Mouse (Mus musculus) megakaryocyte-erythroid progenitor cell, adult 5-6 weeks (primary cell): ENCODE data around the gene Gal3st1. TPM values are rescaled to one million over a fixed set of nuclear protein-coding genes. Genes with fewer than 3 reads are reported as not detected.

Experiments used
- total RNA-seq, 2 experiments: library from RNA; stranded (forward) in 1 of 2; stranded (reverse) in 1 of 2; fragments of 200-1000, 215-1000 nt in 1 of 2; fragments of >200 nt in 1 of 2; fragmentation: Nextera tagmentation in 1 of 2; gene quantifications; 2 replicates each; pipeline ENCODE4 v1.2.3; 2014 to 2017

Gal3st1 gene
- total RNA-seq, 2 experiments from 2014 or later: not detected

Other genes starting within 250 kb of the Gal3st1 start
- 0.17 TPM in 1 of 2 replicates, not detected in the other for gene Osbp2, start 119.7 kb upstream of the Gal3st1 start, total RNA-seq (2014; fragmentation: Nextera tagmentation)
- not detected in 2 replicates for gene Osbp2, start 119.7 kb upstream of the Gal3st1 start, total RNA-seq (2017)
- gene 4921536K21Rik, start 88.5 kb upstream of the Gal3st1 start, total RNA-seq (2014; fragmentation: Nextera tagmentation): not detected in 2 replicates
- gene 4921536K21Rik, start 88.5 kb upstream of the Gal3st1 start, total RNA-seq (2017): 0.56 TPM in 1 of 2 replicates, not detected in the other
- 0.35 TPM in 1 of 2 replicates, not detected in the other for gene Dusp18, start 88.4 kb upstream of the Gal3st1 start, total RNA-seq (2014; fragmentation: Nextera tagmentation)
- not detected in 2 replicates for gene Dusp18, start 88.4 kb upstream of the Gal3st1 start, total RNA-seq (2017)
- gene Slc35e4, start 69.0 kb upstream of the Gal3st1 start, total RNA-seq (2014; fragmentation: Nextera tagmentation): 0.35 TPM in 1 of 2 replicates, not detected in the other
- 0.09 TPM in 1 of 2 replicates, not detected in the other for gene Slc35e4, start 69.0 kb upstream of the Gal3st1 start, total RNA-seq (2017)
- 4.0 and 6.7 TPM in 2 replicates for gene Tcn2, start 51.5 kb upstream of the Gal3st1 start, total RNA-seq (2014; fragmentation: Nextera tagmentation)
- 4.4 and 5.9 TPM in 2 replicates for gene Tcn2, start 51.5 kb upstream of the Gal3st1 start, total RNA-seq (2017)
- gene Pes1, start 19.7 kb upstream of the Gal3st1 start, total RNA-seq (2014; fragmentation: Nextera tagmentation): 107 and 117 TPM in 2 replicates
- gene Pes1, start 19.7 kb upstream of the Gal3st1 start, total RNA-seq (2017): 143 and 228 TPM in 2 replicates
- gene 4930556J24Rik, start 6.9 kb upstream of the Gal3st1 start, total RNA-seq (2014; fragmentation: Nextera tagmentation): not detected in 2 replicates
- not detected in 2 replicates for gene 4930556J24Rik, start 6.9 kb upstream of the Gal3st1 start, total RNA-seq (2017)
- gene Sec14l4, start 47.8 kb downstream of the Gal3st1 start, total RNA-seq (2014; fragmentation: Nextera tagmentation): not detected in 2 replicates
- not detected in 2 replicates for gene Sec14l4, start 47.8 kb downstream of the Gal3st1 start, total RNA-seq (2017)
- gene Sec14l3, start 81.2 kb downstream of the Gal3st1 start, total RNA-seq (2014; fragmentation: Nextera tagmentation): not detected in 2 replicates
- not detected in 2 replicates for gene Sec14l3, start 81.2 kb downstream of the Gal3st1 start, total RNA-seq (2017)
- 39.6 and 47.8 TPM in 2 replicates for gene Mtfp1, start 111.8 kb downstream of the Gal3st1 start, total RNA-seq (2014; fragmentation: Nextera tagmentation)
- 26.3 and 31.4 TPM in 2 replicates for gene Mtfp1, start 111.8 kb downstream of the Gal3st1 start, total RNA-seq (2017)
- 17.5 and 26.8 TPM in 2 replicates for gene Sec14l2, start 139.8 kb downstream of the Gal3st1 start, total RNA-seq (2014; fragmentation: Nextera tagmentation)
- 4.5 and 22.5 TPM in 2 replicates for gene Sec14l2, start 139.8 kb downstream of the Gal3st1 start, total RNA-seq (2017)
- 6.6 and 8.0 TPM in 2 replicates for gene Rnf215, start 151.6 kb downstream of the Gal3st1 start, total RNA-seq (2014; fragmentation: Nextera tagmentation)
- gene Rnf215, start 151.6 kb downstream of the Gal3st1 start, total RNA-seq (2017): 3.4 and 5.8 TPM in 2 replicates
- gene Ccdc157, start 176.7 kb downstream of the Gal3st1 start, total RNA-seq (2014; fragmentation: Nextera tagmentation): 0.48 and 2.6 TPM in 2 replicates
- gene Ccdc157, start 176.7 kb downstream of the Gal3st1 start, total RNA-seq (2017): 0.80 and 2.9 TPM in 2 replicates
- 74.9 and 93.2 TPM in 2 replicates for gene Sf3a1, start 176.7 kb downstream of the Gal3st1 start, total RNA-seq (2014; fragmentation: Nextera tagmentation)
- gene Sf3a1, start 176.7 kb downstream of the Gal3st1 start, total RNA-seq (2017): 42.5 and 64.9 TPM in 2 replicates
- 5.9 and 8.0 TPM in 2 replicates for gene Tbc1d10a, start 203.2 kb downstream of the Gal3st1 start, total RNA-seq (2014; fragmentation: Nextera tagmentation)
- 1.8 and 2.2 TPM in 2 replicates for gene Tbc1d10a, start 203.2 kb downstream of the Gal3st1 start, total RNA-seq (2017)
- gene Castor1, start 234.6 kb downstream of the Gal3st1 start, total RNA-seq (2014; fragmentation: Nextera tagmentation): 1.2 TPM in 1 of 2 replicates, not detected in the other
- gene Castor1, start 234.6 kb downstream of the Gal3st1 start, total RNA-seq (2017): 0.15 TPM in 1 of 2 replicates, not detected in the other